Mouse (Mus musculus): ENCODE measurements around the gene Zfp27. TPM values are rescaled to one million over a fixed set of nuclear protein-coding genes. Genes with fewer than 3 reads are reported as not detected.

Gene Zfp27
- polyA plus RNA-seq, 1 experiment from 2014 or later, result 18.0 TPM

GRCm38 (mm10) chr7:29922780-29923179, 16.4 kb upstream of the Zfp27 start:
- Histone ChIP-seq H3K27ac (ENCODE audit: low read length) (no peak overlapping the region), H3K4me2 (ENCODE audit: low read length) (no peak overlapping the region), H3K4me1 (replicated peaks; ENCODE audit: control insufficient read depth, insufficient read depth, low read length) (no peaks in the 10 kb centered on the region), H3K36me3 (ENCODE audit: control insufficient read depth, insufficient read depth) (no peaks in the 10 kb centered on the region), H3K9me3 (ENCODE audit: control insufficient read depth, low read length) (no peaks in the 10 kb centered on the region), H3K4me3 (replicated peaks; ENCODE audit: low read length) (no peak overlapping the region), H3K27me3 (replicated peaks; ENCODE audit: control insufficient read depth, insufficient read depth, low read length) (no peaks in the 10 kb centered on the region), H3K9ac (replicated peaks; ENCODE audit: low read depth, low read length) (no peak overlapping the region)
- WGBS, result 75% methylated on average over 2 of the region's 2 CpGs
- ATAC-seq, result no peak

GRCm38 (mm10) chr7:29921439-29922093, 15.2 kb upstream of the Zfp27 start:
- no peaks in the 10 kb centered on the region for H3K27me3 ChIP-seq (replicated peaks; ENCODE audit: control insufficient read depth, insufficient read depth, low read length)
- ATAC-seq, result no peak
- WGBS, result 88% methylated on average over 6 of the region's 6 CpGs

GRCm38 (mm10) chr7:29918062-29918453, 11.7 kb upstream of the Zfp27 start:
- H3K27ac ChIP-seq (ENCODE audit: low read length), result no peak overlapping the region
- H3K4me1 ChIP-seq (replicated peaks; ENCODE audit: control insufficient read depth, insufficient read depth, low read length), result no peaks in the 10 kb centered on the region
- WGBS, result 78% methylated on average over 4 of the region's 4 CpGs
- peaks cover 28% of the 10 kb centered on the region for H3K36me3 ChIP-seq (ENCODE audit: control insufficient read depth, insufficient read depth)
- ATAC-seq, result no peak
- H3K9ac ChIP-seq (replicated peaks; ENCODE audit: low read depth, low read length), result no peak overlapping the region
- H3K9me3 ChIP-seq (ENCODE audit: control insufficient read depth, low read length), result 0 out of 2 replicates have a peak, but pooled peaks cover 3% of the 10 kb centered on the region
- no peak overlapping the region for H3K4me3 ChIP-seq (replicated peaks; ENCODE audit: low read length)
- no peaks in the 10 kb centered on the region for H3K27me3 ChIP-seq (replicated peaks; ENCODE audit: control insufficient read depth, insufficient read depth, low read length)
- no peak overlapping the region for H3K4me2 ChIP-seq (ENCODE audit: low read length)

More at GRCm38 (mm10) chr7:29921439-29922093, 15.2 kb upstream of the Zfp27 start:
- Histone ChIP-seq H3K9ac (replicated peaks; ENCODE audit: low read depth, low read length) (no peak overlapping the region), H3K27ac (ENCODE audit: low read length) (no peak overlapping the region), H3K9me3 (ENCODE audit: control insufficient read depth, low read length) (no peaks in the 10 kb centered on the region), H3K4me1 (replicated peaks; ENCODE audit: control insufficient read depth, insufficient read depth, low read length) (no peaks in the 10 kb centered on the region), H3K4me3 (replicated peaks; ENCODE audit: low read length) (no peak overlapping the region), H3K4me2 (ENCODE audit: low read length) (no peak overlapping the region), H3K36me3 (ENCODE audit: control insufficient read depth, insufficient read depth) (no peaks in the 10 kb centered on the region; the same call in 1 of the 2 replicates)

GRCm38 (mm10) chr7:29917371-29918061, 11.1 kb upstream of the Zfp27 start:
- no peak for ATAC-seq
- WGBS, result 80% methylated on average over 6 of the region's 6 CpGs
- peaks cover 28% of the 10 kb centered on the region for H3K36me3 ChIP-seq (ENCODE audit: control insufficient read depth, insufficient read depth)
- H3K27me3 ChIP-seq (replicated peaks; ENCODE audit: control insufficient read depth, insufficient read depth, low read length), result no peaks in the 10 kb centered on the region
- no peak overlapping the region for H3K4me3 ChIP-seq (replicated peaks; ENCODE audit: low read length)
- no peak overlapping the region for H3K4me2 ChIP-seq (ENCODE audit: low read length)
- H3K4me1 ChIP-seq (replicated peaks; ENCODE audit: control insufficient read depth, insufficient read depth, low read length), result no peaks in the 10 kb centered on the region
- H3K9ac ChIP-seq (replicated peaks; ENCODE audit: low read depth, low read length), result no peak overlapping the region
- H3K9me3 ChIP-seq (ENCODE audit: control insufficient read depth, low read length), result 0 out of 2 replicates have a peak, but pooled peaks cover 3% of the 10 kb centered on the region
- H3K27ac ChIP-seq (ENCODE audit: low read length), result no peak overlapping the region

DNA sequence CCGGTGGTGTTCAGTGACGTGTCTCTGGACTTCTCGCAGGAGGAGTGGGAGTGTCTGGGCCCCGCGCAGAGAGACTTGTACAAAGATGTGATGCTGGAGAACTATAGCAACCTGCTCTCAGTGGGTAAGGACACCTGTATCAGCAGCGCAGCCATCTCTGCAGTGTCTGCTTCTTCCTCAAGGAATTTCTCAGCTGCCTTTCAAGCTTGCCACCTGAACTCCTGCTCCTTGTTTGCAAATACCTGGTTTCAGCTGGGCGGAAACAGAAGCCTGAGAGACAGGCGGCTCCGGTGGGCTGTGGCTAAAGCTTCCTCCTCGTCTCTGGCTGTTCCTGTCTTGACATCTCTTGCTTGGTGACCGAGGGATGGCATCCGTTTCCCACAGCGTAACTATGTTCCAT, 5.8 kb upstream of the Zfp27 start:
- H3K36me3 ChIP-seq (ENCODE audit: control insufficient read depth, insufficient read depth), result peaks cover 34% of the 10 kb centered on the region
- no peak overlapping the region for H3K27ac ChIP-seq (ENCODE audit: low read length)
- no peaks in the 10 kb centered on the region for H3K27me3 ChIP-seq (replicated peaks; ENCODE audit: control insufficient read depth, insufficient read depth, low read length)
- no peak overlapping the region for H3K4me2 ChIP-seq (ENCODE audit: low read length)
- no peak overlapping the region for H3K4me3 ChIP-seq (replicated peaks; ENCODE audit: low read length)
- peaks cover 18% of the 10 kb centered on the region for H3K4me1 ChIP-seq (replicated peaks; ENCODE audit: control insufficient read depth, insufficient read depth, low read length)
- WGBS, result 94% methylated on average over 13 of the region's 13 CpGs
- 0 out of 2 replicates have a peak, but pooled peaks cover 3% of the 10 kb centered on the region for H3K9me3 ChIP-seq (ENCODE audit: control insufficient read depth, low read length)
- no peak overlapping the region for H3K9ac ChIP-seq (replicated peaks; ENCODE audit: low read depth, low read length)
- ATAC-seq, result no peak

DNA sequence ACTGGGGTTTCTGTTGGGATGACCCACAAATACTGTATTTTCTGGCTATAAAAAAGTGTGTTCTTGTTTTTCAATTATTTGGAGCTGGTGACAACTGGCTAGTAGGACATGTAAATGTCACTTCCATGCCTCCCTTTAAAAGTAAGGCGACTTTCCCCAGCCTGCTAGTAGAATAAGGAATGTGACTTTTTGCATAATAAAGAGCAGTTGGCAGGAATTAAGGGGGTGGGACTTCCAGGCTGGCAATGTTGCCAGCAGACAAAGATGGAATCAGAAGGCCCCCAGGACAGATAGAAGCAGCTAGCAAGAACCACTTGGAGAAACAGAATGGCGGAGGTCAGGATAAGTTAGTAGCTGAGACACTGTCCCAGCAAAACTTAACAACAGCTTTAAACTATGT, 3.9 kb upstream of the Zfp27 start:
- Histone ChIP-seq H3K4me3 (replicated peaks; ENCODE audit: low read length) (no peak overlapping the region), H3K27me3 (replicated peaks; ENCODE audit: control insufficient read depth, insufficient read depth, low read length) (no peaks in the 10 kb centered on the region), H3K36me3 (ENCODE audit: control insufficient read depth, insufficient read depth) (peaks cover 28% of the 10 kb centered on the region), H3K9ac (replicated peaks; ENCODE audit: low read depth, low read length) (no peak overlapping the region), H3K4me1 (replicated peaks; ENCODE audit: control insufficient read depth, insufficient read depth, low read length) (peaks cover 21% of the 10 kb centered on the region), H3K9me3 (ENCODE audit: control insufficient read depth, low read length) (0 out of 2 replicates have a peak, but pooled peaks cover under 1% of the 10 kb centered on the region), H3K27ac (ENCODE audit: low read length) (no peak overlapping the region), H3K4me2 (ENCODE audit: low read length) (peak overlapping the region; percentile 59)
- 48% methylated on average over 2 of the region's 2 CpGs for WGBS
- no peak for ATAC-seq

DNA sequence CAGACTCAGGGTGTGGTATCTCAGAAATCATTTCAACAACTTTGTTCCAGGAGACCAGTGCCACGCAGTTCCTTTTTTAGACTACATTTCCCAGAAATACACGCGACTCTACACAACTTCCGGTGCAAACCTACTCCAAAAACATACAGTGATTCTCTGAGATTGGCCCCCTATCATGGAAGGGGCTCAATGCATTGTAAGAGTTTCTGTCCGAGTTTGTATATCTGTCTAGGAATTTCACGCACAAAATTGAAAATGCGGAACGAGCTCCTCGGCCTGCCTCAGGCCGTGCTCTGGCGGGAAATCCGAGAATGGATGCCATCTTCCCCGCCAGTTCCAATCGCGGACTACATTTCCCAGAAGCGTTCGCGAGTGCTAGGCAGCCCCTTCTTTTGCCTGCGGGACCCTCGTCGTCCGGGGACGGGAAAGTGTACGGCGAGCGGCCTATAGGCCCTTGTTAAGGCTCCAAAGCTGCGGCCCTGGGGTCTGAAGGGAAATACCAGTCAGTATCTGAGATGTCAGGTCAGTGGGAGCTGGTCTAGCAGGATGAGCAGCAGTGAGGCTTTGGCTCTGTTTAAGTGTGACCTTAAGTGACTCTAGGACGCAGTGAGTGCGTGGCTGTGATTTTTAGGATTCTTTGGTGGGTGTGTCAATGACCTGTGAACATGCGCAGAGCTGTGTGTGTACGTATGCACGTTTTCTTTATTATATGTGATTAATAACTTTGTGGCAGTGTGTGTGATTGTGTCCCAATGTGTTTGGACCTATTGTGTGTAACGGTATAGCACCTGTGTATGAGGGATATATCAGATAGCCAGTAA, 2.0 kb upstream of the Zfp27 start, which contains the start of gene Zfp383:
TSS of gene Zfp383 (plus strand) at position 94 of the 821 bp plus-strand sequence.
- Histone ChIP-seq H3K4me3 (replicated peaks; ENCODE audit: low read length) (peak within 1 kb of the TSS; percentile 69), H3K27ac (ENCODE audit: low read length) (peak within 1 kb of the TSS; percentile 99), H3K27me3 (replicated peaks; ENCODE audit: control insufficient read depth, insufficient read depth, low read length) (no peaks in the 10 kb centered on the region), H3K9me3 (ENCODE audit: control insufficient read depth, low read length) (no peaks in the 10 kb centered on the region), H3K9ac (replicated peaks; ENCODE audit: low read depth, low read length) (peak within 1 kb of the TSS; percentile 74), H3K4me2 (ENCODE audit: low read length) (peak within 1 kb of the TSS; percentile 59), H3K36me3 (ENCODE audit: control insufficient read depth, insufficient read depth) (peaks cover 9% of the 10 kb centered on the region), H3K4me1 (replicated peaks; ENCODE audit: control insufficient read depth, insufficient read depth, low read length) (peaks cover 21% of the 10 kb centered on the region)
- peak; percentile 88 for ATAC-seq
- under 1% methylated on average over 33 of the region's 33 CpGs for WGBS

DNA sequence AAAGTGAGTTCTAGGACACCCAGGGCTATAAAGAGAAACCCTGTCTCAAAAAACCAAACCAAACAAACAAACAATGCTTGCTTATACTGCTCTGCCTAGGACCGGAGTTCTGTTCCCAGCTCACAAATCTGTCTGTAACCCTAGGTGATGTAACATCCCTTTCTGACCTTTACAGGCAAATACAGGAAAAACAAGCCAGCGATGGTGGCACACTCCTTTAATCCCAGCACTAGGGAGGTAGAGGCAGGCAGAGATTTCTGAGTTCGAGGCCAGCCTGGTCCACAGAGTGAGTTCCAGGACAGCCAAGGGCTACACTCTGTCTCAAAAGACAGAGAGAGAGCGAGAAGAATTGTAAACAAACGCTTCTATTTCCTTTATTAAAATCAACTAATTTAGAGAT, 834 bp upstream of the Zfp27 start:
- no peak for ATAC-seq
- no peak overlapping the region for H3K9ac ChIP-seq (replicated peaks; ENCODE audit: low read depth, low read length)
- H3K27me3 ChIP-seq (replicated peaks; ENCODE audit: control insufficient read depth, insufficient read depth, low read length), result no peaks in the 10 kb centered on the region
- peaks cover 21% of the 10 kb centered on the region for H3K4me1 ChIP-seq (replicated peaks; ENCODE audit: control insufficient read depth, insufficient read depth, low read length)
- H3K4me2 ChIP-seq (ENCODE audit: low read length), result peak overlapping the region; percentile 59
- 91% methylated on average over 5 of the region's 5 CpGs for WGBS
- peak overlapping the region; percentile 99 for H3K27ac ChIP-seq (ENCODE audit: low read length)
- H3K36me3 ChIP-seq (ENCODE audit: control insufficient read depth, insufficient read depth), result peaks cover 3% of the 10 kb centered on the region; the same call in 1 of the 2 replicates
- H3K4me3 ChIP-seq (replicated peaks; ENCODE audit: low read length), result no peak overlapping the region
- H3K9me3 ChIP-seq (ENCODE audit: control insufficient read depth, low read length), result no peaks in the 10 kb centered on the region

- peaks cover 21% of the 10 kb centered on the region for H3K4me1 ChIP-seq (replicated peaks; ENCODE audit: control insufficient read depth, insufficient read depth, low read length)
- H3K36me3 ChIP-seq (ENCODE audit: control insufficient read depth, insufficient read depth), result peaks cover under 1% of the 10 kb centered on the region; the same call in 1 of the 2 replicates
- peak overlapping the region; percentile 59 for H3K4me2 ChIP-seq (ENCODE audit: low read length)
- H3K9me3 ChIP-seq (ENCODE audit: control insufficient read depth, low read length), result no peaks in the 10 kb centered on the region
- H3K4me3 ChIP-seq (replicated peaks; ENCODE audit: low read length), result peak overlapping the region; percentile 53
- no peak for ATAC-seq
- WGBS, result 15% methylated on average over 8 of the region's 8 CpGs
- H3K9ac ChIP-seq (replicated peaks; ENCODE audit: low read depth, low read length), result peak overlapping the region; percentile 70
- no peaks in the 10 kb centered on the region for H3K27me3 ChIP-seq (replicated peaks; ENCODE audit: control insufficient read depth, insufficient read depth, low read length)
- peak overlapping the region; percentile 99 for H3K27ac ChIP-seq (ENCODE audit: low read length)
These were observed 298 bp upstream of the Zfp27 start for GRCm38 (mm10) chr7:29906682-29907058.

Data from forebrain, embryonic 16.5 days (tissue).